Mouse (Mus musculus) left cerebral cortex, postnatal 14 days (tissue): ENCODE data around the gene Rfng. TPM values are rescaled to one million over a fixed set of nuclear protein-coding genes. Genes with fewer than 3 reads are reported as not detected.
"Not testable (repeated sequence)": the region's sequence is repeated elsewhere in the genome, so short reads cannot be mapped to it uniquely, and the experiment has no call there.

Source experiments
- DNase-seq, 2 experiments: peaks; one replicate each; pipeline ENCODE4 v3.0.0; 2021 to 2022; ENCODE audit warnings: low spot score in 2 of 2, mixed read lengths in 1 of 2
- intact Hi-C: fragments of 180-260 bp; cut with DNase I; formaldehyde crosslinking; loops from one replicate; pipeline ENCODE4 v1.15.1; 2025
- total RNA-seq, 2 experiments: library from RNA; stranded (reverse); gene quantifications; 2 replicates each; pipeline ENCODE4 v1.2.3; 2021

The Rfng gene
- total RNA-seq, 2 experiments from 2014 or later, result 75.3 to 79.6 TPM

DNA sequence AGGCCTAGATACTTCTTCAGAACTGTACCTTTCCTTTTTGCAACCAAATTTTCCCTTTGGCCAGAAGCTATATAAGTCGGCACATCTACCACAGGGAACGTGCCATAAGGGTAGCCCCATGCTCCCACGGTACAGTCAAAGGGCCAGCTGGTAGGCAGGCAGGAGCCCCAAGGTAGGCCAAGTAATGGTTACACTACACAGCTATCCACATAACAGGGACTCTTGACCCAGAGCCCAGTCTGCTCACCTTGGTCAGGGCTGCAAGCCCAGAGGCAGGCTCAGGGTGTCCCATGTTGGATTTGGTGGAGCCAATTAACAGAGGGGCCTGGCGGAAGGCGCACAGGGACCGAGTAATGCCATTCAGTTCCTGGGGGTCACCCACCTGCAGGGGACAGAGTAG, 35.5 kb upstream of the Rfng start:
- no peak for DNase-seq
- intact Hi-C loops, result no loop called here

DNA sequence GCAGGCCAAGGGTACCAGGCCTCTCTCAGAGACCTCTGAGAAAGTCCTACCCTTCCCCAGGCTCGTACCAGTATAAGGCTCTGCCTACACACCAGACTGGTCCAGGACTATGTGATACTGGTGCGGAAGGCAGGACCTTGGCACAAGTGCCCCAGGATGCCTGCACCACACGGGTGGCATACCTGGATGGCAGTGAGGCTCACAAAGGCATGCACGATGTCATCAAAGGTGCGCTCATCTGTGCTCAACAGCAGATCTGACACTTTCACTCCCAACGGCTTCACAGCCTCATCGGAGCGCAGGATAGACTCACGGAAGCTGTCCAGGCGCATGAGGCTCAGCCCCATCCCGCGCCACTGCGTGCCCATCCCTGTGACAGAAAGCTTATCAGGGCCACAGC, 34.2 kb upstream of the Rfng start:
- intact Hi-C loops, result no loop called here
- DNase-seq, result no peak

DNA sequence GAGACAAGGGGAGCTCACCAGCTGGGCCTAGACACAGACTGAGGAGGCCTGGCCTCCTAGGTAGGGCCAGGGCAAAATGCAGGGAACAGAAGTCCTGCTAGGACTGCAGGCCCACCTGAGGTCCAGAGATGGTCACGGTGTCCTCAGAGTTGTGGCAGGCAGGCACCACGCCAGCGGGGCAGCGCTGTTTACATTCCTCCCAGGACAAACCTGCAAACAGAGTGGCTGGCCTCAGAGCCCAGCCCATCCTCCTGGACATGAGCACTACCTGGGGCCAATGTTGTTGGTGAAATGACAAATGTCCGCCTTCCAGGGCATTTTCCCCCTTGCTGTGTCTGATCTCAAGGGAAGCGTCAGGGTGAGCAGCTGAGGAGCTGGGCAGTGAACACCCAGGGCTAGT, 33.4 kb upstream of the Rfng start:
- intact Hi-C loops, result no loop called here
- no peak for DNase-seq

DNA sequence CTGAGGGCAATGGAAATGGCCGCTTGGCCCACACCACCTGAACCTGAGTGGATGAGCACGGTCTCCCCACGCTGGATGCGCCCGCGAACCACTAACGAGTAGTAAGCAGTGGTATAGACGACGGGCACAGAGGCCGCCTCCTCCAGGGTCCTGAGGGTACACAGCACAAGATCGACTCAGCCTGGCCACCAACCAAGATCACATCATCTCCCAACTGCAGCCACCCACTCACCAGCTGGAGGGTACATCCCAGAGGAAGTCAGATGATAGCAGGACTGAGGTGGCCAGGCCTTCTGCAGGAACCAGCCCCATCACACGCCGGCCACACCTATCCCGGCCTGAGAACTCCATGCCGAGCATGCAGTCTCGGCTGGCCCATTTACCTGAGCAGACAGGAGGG, 28.1 kb upstream of the Rfng start:
- intact Hi-C loops, result no loop called here
- DNase-seq, result no peak

DNA sequence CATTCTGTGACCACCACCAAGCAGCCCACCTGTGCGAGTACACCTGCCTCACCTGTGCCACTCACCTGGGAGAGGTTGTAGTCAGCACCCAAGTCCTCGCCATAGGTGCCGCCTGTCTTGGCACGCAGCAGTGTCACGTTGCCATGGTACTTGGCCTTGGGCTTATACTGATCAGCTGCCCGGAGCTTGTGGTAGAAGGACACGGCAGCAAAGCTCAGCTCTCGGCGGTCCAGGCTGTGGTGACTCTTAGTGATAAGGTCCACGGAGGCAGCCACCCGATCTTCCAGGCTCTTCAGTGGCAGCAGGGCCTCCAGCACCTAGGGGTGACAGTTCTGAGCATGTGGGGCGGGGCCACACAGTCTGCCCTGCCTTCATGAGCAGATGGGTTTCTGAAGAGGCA, 24.0 kb upstream of the Rfng start:
- intact Hi-C loops, result no loop called here
- no peak for DNase-seq

DNA sequence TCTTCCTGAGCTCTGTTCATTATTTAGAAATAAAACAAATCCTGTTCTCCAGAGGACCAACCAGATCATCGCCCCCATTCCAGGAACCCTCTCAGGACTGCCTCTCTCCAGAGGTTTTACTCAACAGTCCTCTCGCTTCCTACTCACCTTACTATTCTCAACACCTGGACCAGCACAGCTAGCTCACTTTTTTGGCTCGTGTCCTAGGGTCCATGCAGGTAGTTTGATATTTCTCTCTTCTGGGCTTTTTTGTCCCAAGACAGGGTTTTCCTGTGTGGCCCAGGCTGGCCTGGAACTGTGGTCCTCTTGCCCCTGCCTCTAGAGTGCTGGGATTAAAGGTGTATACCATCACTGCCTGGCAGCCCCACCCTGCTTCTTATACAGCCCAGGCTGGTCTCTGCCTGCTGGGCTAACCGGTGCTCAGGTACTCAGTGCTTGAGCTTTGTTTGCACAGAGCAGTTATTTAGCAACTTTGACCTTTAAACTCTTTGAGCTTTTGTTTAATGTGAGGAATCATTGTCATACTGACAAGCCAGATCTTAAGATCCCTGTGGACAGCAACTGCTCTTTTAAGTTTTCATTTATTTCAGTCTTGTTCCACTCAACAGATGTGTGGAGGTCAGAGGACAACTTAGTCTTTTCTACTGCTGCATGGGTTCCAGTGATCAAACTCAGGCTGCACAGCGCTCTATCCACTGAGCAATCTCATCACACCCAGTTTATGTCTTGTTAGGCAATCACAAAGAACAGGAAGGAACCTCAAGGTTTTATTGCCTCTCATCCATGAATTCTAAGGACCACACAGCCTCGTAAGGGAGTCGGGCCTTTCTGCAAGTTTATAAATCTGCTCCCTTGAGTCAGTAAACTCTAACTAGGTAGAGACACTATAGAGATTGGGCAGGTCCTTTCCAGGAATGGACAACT, 21.6 kb upstream of the Rfng start:
- no peak for DNase-seq
- intact Hi-C loops, result no loop called here

DNA sequence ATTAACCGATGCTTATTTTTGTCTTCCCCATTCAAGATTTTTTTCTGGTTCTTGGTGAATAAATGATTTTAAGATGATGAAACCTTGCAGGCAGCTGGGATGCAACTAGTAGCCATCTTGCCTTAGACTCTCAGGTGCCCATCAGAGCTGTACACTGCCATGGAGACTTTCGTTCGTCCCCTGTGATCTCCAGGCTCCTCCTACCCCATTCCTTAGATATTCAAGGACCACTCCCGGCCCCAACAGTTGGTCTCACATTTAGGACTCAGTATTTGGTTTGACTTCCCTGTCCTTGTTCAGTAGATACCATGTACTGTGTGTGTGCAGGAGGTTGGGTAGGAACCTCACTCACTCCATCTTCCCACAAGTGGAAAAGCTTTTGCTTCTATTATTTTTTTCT, 20.8 kb upstream of the Rfng start:
- intact Hi-C loops, result no loop called here
- no peak for DNase-seq

DNA sequence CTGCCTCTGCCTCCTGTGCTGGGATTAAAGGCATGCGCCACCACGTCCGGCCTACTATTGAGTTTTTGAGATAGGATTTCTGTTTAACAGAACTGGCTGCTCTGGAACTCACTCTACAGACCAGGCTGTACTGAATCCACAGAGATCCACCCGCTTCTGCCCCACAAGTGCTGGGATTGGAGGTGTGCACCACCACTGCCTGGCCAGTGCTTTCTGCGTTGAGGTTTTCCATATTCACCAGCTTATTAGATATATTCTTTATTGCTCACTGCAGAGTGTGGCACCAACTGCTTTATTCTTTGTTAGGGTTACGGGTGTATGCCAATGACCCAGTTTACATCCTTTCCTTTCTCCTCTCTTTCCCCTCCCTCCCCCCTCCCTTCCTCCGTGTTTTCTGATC, 20.3 kb upstream of the Rfng start:
- no peak for DNase-seq
- intact Hi-C loops, result no loop called here

DNA sequence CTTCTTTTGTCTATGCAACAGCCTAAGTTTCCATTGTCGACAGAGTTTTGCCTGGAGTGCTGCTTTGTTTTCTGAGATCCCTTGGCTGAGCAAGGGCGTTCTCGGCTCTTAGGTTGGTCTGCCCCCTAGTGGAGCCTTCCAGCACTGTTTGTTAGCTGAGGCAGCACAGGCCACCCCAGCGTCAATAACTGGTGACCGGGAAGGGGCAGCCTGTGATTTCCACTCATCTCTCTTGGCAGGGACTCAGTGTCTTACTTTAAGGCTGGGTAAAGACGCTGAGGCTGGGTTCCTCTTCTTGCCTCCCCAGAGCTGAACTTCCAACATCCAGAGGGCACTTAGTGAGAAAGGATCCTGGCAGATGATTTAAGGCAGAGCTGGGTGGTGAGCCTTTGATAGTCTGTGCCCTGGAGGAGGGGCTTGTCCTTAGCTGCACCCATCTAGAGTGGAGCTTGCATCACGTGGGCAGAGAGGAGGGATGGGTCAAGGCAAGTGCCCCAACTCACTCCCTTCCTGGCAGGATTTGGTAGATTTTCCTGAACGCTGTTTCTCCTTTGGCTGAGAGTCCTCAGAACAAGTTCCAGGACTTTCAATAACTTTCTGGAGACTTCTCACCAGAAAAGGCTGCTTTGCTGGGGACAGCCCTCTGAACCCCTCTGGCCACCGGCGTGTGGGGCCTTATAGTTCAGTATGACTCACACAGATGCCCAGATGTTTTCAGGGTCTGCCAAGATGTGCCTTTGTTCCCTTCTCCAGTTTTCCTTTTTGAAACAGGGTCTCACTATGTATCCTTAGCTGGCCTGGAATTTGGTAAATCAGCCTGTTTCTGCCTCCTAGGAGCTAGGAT, 16.3 kb upstream of the Rfng start:
- intact Hi-C loops, result loop anchor here (1.0 kb wide), 1 partner anchor 80 kb away; no protein-coding TSS in a partner anchor
- DNase-seq, result peak; percentile 87 to 90

DNA sequence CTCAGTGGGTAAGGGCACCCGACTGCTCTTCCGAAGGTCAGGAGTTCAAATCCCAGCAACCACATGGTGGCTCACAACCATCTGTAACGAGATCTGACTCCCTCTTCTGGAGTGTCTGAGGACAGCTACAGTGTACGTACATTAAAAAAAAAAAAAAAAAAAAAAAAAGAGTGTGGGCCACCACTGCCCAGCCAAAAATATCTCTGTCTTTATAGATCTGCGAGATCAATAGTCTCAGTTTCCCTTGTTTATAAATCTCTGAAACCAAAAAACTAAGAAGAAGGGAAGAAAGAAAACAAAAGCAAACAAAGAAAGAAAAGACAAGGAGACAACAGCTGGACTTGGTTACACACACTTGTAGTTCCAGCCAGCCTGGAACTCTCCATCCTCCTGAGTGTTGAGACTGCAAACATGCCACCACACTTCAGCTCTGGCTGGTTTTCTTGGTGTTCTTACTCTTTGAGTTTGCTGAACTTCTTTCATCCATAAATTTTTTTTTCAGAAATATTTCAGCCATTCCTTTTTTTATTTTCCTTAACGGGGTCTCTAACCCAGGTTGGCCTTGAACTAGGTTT, 15.4 kb upstream of the Rfng start:
- no peak for DNase-seq
- intact Hi-C loops, result no loop called here

DNA sequence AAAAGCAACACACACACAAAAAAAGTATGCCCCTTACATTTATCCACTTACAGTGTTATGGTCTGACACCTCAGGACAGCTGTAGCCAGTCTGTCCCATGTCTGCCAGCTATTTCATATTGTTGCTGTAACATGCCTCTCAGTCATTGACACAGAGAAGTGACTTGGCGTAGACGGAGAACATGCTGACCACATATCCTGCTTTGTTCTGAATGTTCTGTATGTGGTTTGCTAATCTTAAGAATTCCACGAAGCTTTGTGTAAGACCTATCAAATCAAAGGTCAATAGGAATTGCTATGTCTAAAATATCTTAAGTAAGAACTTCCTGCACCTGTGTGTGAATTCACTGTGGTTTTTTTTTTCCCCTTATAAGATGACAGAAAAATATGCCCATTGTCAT, 14.2 kb upstream of the Rfng start:
- intact Hi-C loops, result no loop called here
- no peak for DNase-seq

DNA sequence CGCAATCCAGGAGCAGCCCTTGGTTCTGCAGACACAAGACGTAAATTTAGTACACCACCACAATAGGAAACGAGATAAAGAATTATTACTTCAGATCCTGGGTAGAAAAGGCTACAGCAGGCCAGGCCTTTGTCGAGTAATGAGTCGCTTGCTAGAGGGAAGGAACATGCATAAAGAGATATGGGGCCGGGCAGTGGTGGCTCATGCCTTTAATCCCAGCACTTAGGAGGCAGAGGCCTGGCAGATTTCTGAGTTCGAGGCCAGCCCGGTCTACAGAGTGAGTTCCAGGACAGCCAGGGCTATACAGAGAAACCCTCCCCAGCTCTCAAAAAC, 12.6 kb upstream of the Rfng start:
- no peak for DNase-seq
- intact Hi-C loops, result no loop called here

DNA sequence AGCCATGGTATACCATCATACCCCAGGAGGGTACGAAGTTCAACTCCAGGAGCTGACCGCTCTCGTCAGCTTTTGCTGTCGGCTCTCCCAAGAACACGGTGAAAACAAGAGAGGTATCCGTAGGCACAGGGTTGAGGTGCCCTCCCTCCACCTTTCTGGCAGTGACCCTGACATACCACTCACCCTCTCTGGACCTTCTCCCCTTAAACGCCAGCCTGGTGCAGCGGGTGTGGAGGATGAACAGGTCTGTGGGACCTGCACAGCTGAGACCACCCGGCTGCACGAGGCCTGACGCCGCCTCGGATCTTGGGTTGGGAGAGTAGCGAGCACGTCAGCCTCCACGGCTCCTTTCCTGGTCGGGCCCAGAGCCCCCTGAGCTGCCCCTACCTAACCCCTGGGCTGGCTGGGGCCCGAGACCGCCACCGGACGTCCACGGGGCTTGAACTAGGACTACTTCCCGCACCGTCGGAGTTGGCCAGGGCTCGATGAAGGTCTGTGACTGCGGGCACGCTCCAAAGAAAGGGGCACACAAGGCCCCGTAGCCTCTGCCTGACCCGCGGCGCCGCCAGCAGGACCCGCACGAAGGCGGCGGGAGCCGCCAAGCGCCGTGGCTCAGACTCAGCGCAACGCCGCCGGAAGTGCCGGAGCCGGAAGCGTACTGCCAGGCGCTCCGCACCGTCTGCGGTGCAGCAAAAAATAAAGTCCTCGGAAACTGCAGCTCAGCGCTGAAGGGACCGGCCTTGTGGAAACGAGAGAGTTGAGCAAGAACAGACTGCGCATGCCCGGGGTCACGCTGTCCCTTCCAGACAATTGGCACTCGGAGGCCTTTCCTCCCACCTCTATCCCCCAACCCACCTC, 12.0 kb upstream of the Rfng start, which contains the start of gene Dus1l:
Gene Dus1l, minus strand, starts transcription at position 648 of the 858 bp plus-strand sequence.
- peak; percentile 96 to 99 for DNase-seq
- intact Hi-C loops, result no loop called here

DNA sequence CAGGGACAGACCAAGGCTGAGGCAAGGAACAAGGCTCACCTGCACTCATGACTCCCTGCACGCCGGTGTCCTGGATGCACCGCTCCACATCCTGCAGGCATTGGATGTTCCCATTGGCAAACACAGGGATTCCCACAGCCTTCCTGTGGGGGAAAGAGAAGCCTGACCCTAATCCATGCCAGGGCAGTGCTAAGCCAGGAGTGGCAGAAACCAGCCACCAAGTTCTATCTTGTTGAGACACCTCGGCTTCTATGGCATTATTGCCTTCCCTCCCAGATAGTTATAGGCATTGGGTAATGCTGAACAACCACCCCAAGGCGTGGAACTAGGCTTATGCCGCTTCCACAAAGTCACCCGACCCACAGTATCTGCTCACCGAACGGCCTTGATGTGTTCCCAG, 8.6 kb upstream of the Rfng start:
- intact Hi-C loops, result no loop called here
- DNase-seq, result no peak

DNA sequence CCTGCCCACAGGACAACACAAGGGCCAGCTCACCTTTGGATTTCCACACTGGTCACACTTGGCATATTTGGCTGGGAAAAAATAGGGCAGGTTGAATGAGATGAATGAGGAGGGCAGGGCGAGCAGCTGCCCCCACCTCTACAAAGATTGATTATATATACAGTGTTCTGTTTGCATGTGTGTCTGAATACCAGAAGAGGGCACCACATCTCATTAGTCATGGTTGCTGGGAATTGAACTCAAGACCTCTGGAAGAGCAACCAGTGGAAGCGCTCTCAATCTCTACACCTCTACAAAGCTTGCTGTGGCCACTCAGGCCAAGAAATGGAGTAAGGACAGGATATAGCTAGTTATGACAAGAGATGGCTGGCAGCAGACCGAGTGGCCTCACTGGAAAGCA, 5.8 kb upstream of the Rfng start:
- DNase-seq, result no peak
- intact Hi-C loops, result no loop called here

DNA sequence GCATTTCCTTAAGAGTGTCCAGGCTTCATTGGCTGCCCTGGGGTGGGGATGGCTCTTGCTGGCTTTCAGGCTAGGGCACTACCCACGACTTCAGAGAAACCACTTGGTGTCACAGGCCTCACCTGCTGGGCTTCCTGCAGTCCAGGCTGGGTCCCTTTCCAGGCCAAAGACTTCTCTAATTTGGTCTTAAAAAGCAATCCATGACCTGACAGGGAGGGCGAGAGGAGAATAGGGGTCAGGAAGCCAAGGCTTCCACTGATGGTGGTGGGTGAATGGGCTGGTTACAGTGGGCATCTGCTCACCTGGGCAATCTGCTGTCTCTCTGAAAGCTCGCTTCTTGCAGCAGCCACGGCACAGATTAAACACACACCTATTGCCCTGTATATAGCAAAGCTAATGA, 5.3 kb upstream of the Rfng start:
- intact Hi-C loops, result no loop called here
- no peak for DNase-seq

DNA sequence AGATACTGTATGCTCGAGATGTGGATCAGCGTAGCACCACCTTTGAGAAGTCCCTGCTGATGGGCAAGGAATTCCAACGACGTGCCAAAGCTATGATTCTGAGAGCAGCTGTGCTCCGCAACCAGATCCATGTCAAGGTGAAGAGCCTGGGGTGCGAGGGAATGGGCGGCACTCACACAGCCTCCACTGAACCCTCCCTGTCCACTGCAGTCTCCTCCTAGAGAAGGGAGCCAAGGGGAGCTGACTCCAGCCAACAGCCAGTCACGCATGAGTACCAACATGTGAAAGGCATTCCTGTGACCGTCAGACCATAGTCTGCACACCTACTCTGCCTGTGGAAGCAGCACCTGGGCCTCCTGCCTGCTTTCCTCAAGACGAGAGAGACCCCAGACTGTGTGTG, 4.5 kb upstream of the Rfng start:
- intact Hi-C loops, DNase-seq: not testable (repeated sequence)

DNA sequence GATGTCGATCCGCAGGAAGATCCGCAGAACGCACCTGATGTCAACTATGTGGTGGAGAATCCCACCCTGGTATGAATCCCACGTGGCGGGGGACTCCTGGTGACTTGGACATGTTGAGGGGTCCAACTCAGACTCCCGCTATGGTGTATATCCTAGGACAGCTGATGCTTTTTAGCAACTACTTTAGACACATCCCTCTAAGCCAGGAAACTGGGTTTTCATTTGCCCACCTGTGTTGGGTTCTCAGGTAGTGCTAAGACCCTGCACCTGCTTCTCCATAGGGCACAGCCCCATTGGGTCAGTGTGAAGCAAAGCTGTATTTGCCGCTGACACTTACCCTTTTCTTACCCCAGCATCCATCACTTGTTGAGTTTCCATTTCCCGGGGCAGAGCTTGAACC, 1.1 kb upstream of the Rfng start:
- DNase-seq, result no peak
- intact Hi-C loops, result no loop called here

DNA sequence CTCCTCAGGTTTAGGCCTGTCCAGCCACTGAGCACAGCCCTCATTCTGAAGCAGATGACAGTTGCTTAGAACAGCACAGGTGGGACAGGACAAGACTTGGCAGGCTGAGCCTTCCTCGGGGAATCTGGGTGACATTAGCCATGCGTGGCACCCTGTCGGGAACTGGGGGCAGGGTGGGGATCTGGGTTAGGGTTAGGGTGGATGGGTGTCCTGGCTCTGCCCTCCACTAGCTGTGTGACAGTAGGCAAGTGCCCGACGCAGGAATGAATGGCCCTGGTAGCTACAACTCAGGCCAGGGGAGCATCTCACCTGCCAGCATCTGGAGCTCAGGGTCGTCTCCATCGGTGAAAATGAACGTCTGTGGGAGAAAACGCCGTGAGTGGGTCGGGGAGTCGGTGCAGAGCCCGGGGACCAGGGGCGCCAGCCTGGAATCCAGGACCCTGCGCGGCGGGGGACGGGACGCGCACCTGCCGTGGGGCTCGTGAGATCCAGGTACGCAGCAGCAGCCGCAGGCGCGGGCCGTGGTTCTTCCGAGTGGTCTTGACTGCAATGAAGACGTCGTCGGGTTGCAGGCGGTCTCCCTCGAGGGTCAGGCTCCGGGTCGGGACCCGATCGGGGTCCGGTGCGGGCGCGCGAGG, 462 bp downstream of the Rfng start:
- no peak for DNase-seq
- intact Hi-C loops, result no loop called here
